Mouse (Mus musculus): ENCODE results near the gene Slc25a3. TPM values are rescaled to one million over a fixed set of nuclear protein-coding genes. Genes with fewer than 3 reads are reported as not detected.

Gene Slc25a3
- total RNA-seq, 1 experiment from 2014 or later = 191 TPM

- no peak for ATAC-seq (replicated peaks; ENCODE audit: insufficient number of reproducible peaks, low FRiP score, low TSS enrichment, poor library complexity, severe bottlenecking)
Measured at GRCm38 (mm10) chr10:91102799-91103590, 20.9 kb downstream of the Slc25a3 start.

DNA sequence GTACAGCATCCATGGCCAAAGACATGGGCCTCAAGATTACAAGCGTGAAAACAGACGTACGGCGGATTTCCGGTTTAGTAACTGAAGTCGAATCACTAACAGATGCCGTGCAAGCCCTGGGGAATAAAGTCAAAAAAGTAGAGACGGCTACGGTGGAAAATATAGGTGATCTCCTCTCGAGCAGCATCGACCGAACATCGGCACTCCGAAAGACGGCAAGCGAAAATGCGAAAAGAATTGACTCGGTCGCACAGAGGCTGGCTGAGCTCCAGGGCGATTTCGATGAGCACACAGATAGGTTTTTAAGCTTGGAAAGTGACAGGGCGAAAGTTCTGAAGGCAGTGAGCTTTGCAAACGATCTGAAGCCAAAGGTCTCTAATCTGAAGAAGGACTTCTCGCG lies 21.9 kb downstream of the Slc25a3 start:
- no peak for ATAC-seq (replicated peaks; ENCODE audit: insufficient number of reproducible peaks, low FRiP score, low TSS enrichment, poor library complexity, severe bottlenecking)

DNA sequence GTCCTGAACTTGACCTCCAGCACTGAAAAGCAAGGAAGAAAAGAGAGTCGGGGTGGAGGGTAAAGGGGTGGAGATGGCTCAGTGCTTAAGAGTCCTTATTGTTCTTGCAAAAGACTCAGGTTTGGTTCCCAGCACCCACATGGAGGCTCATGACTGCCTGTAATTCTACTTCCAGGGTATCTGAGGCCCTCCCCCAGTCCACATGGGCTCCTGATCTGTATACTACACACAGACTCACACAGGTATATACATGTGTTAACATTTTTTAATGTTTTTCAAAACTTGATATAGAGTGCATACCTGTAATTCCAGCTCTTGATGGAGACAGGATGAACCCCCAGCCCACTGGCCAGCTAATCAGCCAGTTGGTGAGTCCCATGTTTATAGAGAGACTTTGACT lies 23.8 kb downstream of the Slc25a3 start:
- ATAC-seq (replicated peaks; ENCODE audit: insufficient number of reproducible peaks, low FRiP score, low TSS enrichment, poor library complexity, severe bottlenecking) = no peak

- no peak for ATAC-seq (replicated peaks; ENCODE audit: insufficient number of reproducible peaks, low FRiP score, low TSS enrichment, poor library complexity, severe bottlenecking)
Measured at GRCm38 (mm10) chr10:91098056-91098455, 25.8 kb downstream of the Slc25a3 start.

- ATAC-seq (replicated peaks; ENCODE audit: insufficient number of reproducible peaks, low FRiP score, low TSS enrichment, poor library complexity, severe bottlenecking) = no peak
Measured at GRCm38 (mm10) chr10:91094251-91095104, 29.4 kb downstream of the Slc25a3 start.

GRCm38 (mm10) chr10:91092812-91093211 lies 31.0 kb downstream of the Slc25a3 start:
- no peak for ATAC-seq (replicated peaks; ENCODE audit: insufficient number of reproducible peaks, low FRiP score, low TSS enrichment, poor library complexity, severe bottlenecking)

GRCm38 (mm10) chr10:91083393-91083927 lies 40.4 kb downstream of the Slc25a3 start:
- peak; percentile 59 for ATAC-seq (replicated peaks; ENCODE audit: insufficient number of reproducible peaks, low FRiP score, low TSS enrichment, poor library complexity, severe bottlenecking)

GRCm38 (mm10) chr10:91082550-91083392 lies 41.1 kb downstream of the Slc25a3 start, which contains the start of the genes Apaf1 and Ikbip:
Gene Apaf1, minus strand, starts transcription at chr10:91082770.
Gene Ikbip, plus strand, starts transcription at chr10:91082940.
- peak; percentile 95 for ATAC-seq (replicated peaks; ENCODE audit: insufficient number of reproducible peaks, low FRiP score, low TSS enrichment, poor library complexity, severe bottlenecking)

GRCm38 (mm10) chr10:91081959-91082507 lies 41.8 kb downstream of the Slc25a3 start:
- ATAC-seq (replicated peaks; ENCODE audit: insufficient number of reproducible peaks, low FRiP score, low TSS enrichment, poor library complexity, severe bottlenecking) = peak; percentile 7; the same call in 1 of the 2 replicates

DNA sequence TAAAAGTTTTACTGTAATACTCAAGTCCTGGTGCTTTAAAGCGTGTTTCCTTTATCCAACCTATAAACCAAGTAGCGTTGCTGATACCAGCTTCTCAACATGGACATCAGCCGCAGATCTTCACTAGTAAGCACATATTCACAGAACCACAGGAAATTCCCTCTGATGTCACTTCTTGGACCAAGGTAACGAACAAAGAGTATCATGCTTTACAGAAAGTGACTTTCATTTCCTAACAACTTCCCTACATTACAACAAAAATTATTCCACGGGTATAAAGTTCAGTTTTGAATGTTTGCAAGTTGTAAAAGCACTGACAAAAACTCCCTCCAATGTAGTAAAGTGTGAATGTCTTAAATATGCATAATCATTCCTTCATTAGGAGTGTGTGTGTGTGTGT lies 43.3 kb downstream of the Slc25a3 start:
- ATAC-seq (replicated peaks; ENCODE audit: insufficient number of reproducible peaks, low FRiP score, low TSS enrichment, poor library complexity, severe bottlenecking) = no peak

GRCm38 (mm10) chr10:91076667-91077066 lies 47.2 kb downstream of the Slc25a3 start:
- ATAC-seq (replicated peaks; ENCODE audit: insufficient number of reproducible peaks, low FRiP score, low TSS enrichment, poor library complexity, severe bottlenecking) = no peak

GRCm38 (mm10) chr10:91073345-91073744 lies 50.5 kb downstream of the Slc25a3 start:
- ATAC-seq (replicated peaks; ENCODE audit: insufficient number of reproducible peaks, low FRiP score, low TSS enrichment, poor library complexity, severe bottlenecking) = no peak

DNA sequence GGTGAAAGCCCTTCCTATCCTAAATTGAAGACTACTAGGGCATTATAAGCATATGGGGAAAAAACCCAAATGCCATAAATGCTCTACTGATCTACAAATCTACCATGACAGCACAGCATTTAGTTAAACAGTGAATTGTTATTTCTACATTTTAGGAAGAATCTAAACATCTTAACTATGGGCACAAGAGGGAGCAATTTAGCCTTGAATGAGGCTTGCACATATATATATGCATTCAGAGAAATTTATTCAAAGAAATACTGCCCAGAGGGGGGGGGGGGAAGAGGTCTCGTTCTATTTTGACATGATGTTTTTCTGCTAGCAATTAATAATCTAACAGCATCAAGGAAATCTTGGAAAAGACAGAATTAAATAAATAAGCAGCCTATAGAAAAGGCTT lies 52.1 kb downstream of the Slc25a3 start:
- ATAC-seq (replicated peaks; ENCODE audit: insufficient number of reproducible peaks, low FRiP score, low TSS enrichment, poor library complexity, severe bottlenecking) = 0 out of 2 replicates have a peak, but pooled peaks have one; percentile 27

Other genes with a start within 250 kb of the Slc25a3 start
- gene Apaf1, start 41.3 kb downstream of the Slc25a3 start, total RNA-seq (2017) = 51.1 to 80.0 TPM (median 54.9 TPM) in 3 replicates
- 11.6 to 20.6 TPM (median 15.8 TPM) in 3 replicates for gene Ikbip, start 41.1 kb downstream of the Slc25a3 start, total RNA-seq (2017)
- gene Tmpo, start 57.3 kb upstream of the Slc25a3 start, total RNA-seq (2017) = 237 to 305 TPM (median 300 TPM) in 3 replicates